Mouse (Mus musculus): Measurements from ENCODE around the gene Foxb1. TPM values are rescaled to one million over a fixed set of nuclear protein-coding genes. Genes with fewer than 3 reads are reported as not detected.
A peak's percentile ranks its signal among the peaks of the same experiment; 100 is the strongest.

Gene Foxb1
- polyA plus RNA-seq, 1 experiment from 2014 or later, result not detected

DNA sequence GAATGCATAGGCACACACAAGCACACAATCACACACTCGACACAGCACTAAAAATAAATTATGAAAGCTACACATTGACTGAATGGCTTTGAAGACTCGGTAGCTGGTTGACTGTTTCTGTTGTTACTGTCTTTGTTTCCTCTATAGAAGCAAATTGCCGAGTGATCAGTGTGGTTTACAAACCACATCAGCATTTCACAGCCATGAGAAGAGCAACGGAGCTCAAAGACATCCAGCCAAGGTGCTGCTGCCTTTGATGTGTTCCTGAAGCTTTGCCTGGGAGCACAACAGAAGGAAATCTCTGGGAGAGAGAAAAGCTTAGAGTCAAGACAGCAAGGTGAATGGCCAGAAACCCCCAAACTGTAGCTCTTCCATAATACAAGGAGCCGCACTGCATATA, 32.0 kb downstream of the Foxb1 start:
- H3K4me1 ChIP-seq (ENCODE audit: control insufficient read depth, insufficient read depth, low read length), result no peaks in the 10 kb centered on the region

DNA sequence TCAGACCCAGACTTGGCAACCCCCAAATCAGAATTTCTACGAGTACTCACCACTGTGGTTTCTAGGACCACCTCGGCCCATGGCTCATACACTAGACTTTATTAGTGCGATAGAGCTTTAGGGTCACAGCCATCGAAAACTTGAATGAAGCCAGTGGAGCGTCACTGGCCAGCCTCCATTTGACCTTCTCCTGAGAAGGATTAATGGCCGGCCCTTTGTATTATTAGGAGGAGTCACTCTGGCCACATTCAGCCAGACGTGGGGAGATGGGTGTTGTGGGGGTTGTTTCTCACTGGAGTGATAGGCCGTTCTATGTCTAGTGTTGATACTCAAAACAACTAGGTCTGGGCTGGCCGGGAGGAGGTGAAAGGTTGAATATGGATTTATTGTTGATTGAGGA, 42.3 kb downstream of the Foxb1 start:
- Histone ChIP-seq H3K4me1 (ENCODE audit: control insufficient read depth, insufficient read depth, low read length) (peaks cover 4% of the 10 kb centered on the region; the same call in 1 of the 2 replicates), H3K4me2 (ENCODE audit: low read depth, low read length) (no peak overlapping the region), H3K27ac (replicated peaks; ENCODE audit: low read depth, low read length) (no peak overlapping the region), H3K36me3 (ENCODE audit: control insufficient read depth, insufficient read depth, low read length) (no peaks in the 10 kb centered on the region), H3K9ac (ENCODE audit: low read depth, low read length) (no peak overlapping the region), H3K9me3 (ENCODE audit: control insufficient read depth, low read length) (no peaks in the 10 kb centered on the region), H3K4me3 (ENCODE audit: low read depth, low read length) (no peak overlapping the region), H3K27me3 (replicated peaks; ENCODE audit: control insufficient read depth, insufficient read depth, low read length) (no peaks in the 10 kb centered on the region; the same call in 1 of the 2 replicates)
- DNase-seq (ENCODE audit: low spot score), result no peak
- WGBS, result 89% methylated on average over 9 of the region's 9 CpGs
- no peak for ATAC-seq (ENCODE audit: low read depth)

More for the DNA sequence above, 32.0 kb downstream of the Foxb1 start:
- Histone ChIP-seq H3K4me3 (ENCODE audit: low read depth, low read length) (no peak overlapping the region), H3K27me3 (replicated peaks; ENCODE audit: control insufficient read depth, insufficient read depth, low read length) (no peaks in the 10 kb centered on the region), H3K36me3 (ENCODE audit: control insufficient read depth, insufficient read depth, low read length) (no peaks in the 10 kb centered on the region), H3K9ac (ENCODE audit: low read depth, low read length) (no peak overlapping the region), H3K9me3 (ENCODE audit: control insufficient read depth, low read length) (peaks cover 7% of the 10 kb centered on the region; the same call in 1 of the 2 replicates), H3K4me2 (ENCODE audit: low read depth, low read length) (no peak overlapping the region), H3K27ac (replicated peaks; ENCODE audit: low read depth, low read length) (no peak overlapping the region)
- no peak for ATAC-seq (ENCODE audit: low read depth)
- DNase-seq (ENCODE audit: low spot score), result no peak
- 64% methylated on average over 5 of the region's 5 CpGs for WGBS

DNA sequence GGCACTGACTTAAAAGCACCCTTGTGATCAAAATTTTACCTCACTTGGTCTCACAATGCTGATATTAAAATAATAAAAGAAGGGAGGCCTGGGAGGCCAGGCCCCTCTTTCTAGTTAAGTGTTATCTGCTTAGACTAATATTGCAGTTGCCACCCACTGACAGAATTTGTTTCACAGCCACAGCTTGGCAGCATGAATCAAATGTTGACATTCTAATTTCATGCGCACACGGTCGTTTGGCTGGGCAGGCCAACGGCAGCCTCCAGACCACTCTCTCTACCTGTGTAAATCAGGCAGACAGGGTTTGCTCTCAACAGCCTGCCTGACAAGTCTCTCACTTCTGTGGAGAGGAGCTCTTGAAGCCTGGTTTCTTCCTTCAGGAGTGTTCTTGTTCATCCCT, 44.4 kb downstream of the Foxb1 start:
- DNase-seq (ENCODE audit: low spot score), result no peak
- 32% methylated on average over 4 of the region's 4 CpGs for WGBS
- Histone ChIP-seq H3K4me2 (ENCODE audit: low read depth, low read length) (no peak overlapping the region), H3K4me1 (ENCODE audit: control insufficient read depth, insufficient read depth, low read length) (peaks cover 8% of the 10 kb centered on the region; the same call in 1 of the 2 replicates), H3K27me3 (replicated peaks; ENCODE audit: control insufficient read depth, insufficient read depth, low read length) (no peaks in the 10 kb centered on the region; the same call in 1 of the 2 replicates), H3K36me3 (ENCODE audit: control insufficient read depth, insufficient read depth, low read length) (no peaks in the 10 kb centered on the region), H3K27ac (replicated peaks; ENCODE audit: low read depth, low read length) (no peak overlapping the region), H3K4me3 (ENCODE audit: low read depth, low read length) (no peak overlapping the region), H3K9me3 (ENCODE audit: control insufficient read depth, low read length) (no peaks in the 10 kb centered on the region), H3K9ac (ENCODE audit: low read depth, low read length) (no peak overlapping the region)
- no peak for ATAC-seq (ENCODE audit: low read depth)

DNA sequence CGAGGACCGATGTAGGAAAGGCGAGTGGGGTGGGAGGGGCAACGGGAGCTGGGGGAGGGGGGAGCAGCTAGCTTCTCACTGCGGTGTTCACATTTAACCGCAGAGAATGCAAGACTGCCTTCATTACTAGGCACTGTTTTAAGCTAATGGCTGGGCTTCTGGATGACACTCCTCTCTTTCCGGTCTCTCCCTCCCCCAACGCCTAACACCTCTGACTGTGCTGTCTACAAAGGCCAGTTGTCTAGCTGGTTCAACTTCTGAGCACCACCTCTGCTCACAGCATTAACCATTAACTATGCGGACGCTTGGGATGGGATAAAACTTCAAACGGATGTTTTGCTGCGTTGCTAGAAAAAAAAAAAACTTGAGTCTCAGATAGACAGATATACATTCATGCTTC, 45.3 kb downstream of the Foxb1 start:
- DNase-seq (ENCODE audit: low spot score), result no peak
- 20% methylated on average over 12 of the region's 12 CpGs for WGBS
- H3K9ac ChIP-seq (ENCODE audit: low read depth, low read length), result no peak overlapping the region
- H3K27me3 ChIP-seq (replicated peaks; ENCODE audit: control insufficient read depth, insufficient read depth, low read length), result no peaks in the 10 kb centered on the region; the same call in 1 of the 2 replicates
- no peak for ATAC-seq (ENCODE audit: low read depth)
- peaks cover 8% of the 10 kb centered on the region; the same call in 1 of the 2 replicates for H3K4me1 ChIP-seq (ENCODE audit: control insufficient read depth, insufficient read depth, low read length)
- H3K9me3 ChIP-seq (ENCODE audit: control insufficient read depth, low read length), result no peaks in the 10 kb centered on the region
- H3K4me2 ChIP-seq (ENCODE audit: low read depth, low read length), result no peak overlapping the region
- H3K36me3 ChIP-seq (ENCODE audit: control insufficient read depth, insufficient read depth, low read length), result no peaks in the 10 kb centered on the region
- no peak overlapping the region for H3K4me3 ChIP-seq (ENCODE audit: low read depth, low read length)
- H3K27ac ChIP-seq (replicated peaks; ENCODE audit: low read depth, low read length), result no peak overlapping the region

DNA sequence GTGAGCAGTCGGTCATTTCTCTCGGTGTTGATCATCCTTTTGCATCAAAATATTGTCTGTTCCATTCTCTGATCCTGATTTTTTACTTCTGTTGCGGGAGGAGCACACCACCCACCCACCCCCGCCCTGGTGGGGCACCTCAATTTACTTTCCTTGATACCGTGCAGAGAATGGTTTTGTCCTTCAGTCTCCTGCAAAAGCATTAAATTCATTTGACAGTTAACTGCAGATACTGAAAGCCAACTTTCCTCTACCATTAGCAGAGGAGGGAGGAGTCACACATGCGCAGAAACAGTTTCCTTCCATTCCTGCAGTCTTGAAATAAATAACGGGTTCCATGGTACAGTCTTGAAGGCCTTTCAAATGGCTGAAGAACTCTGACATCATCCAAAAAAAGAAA, 46.4 kb downstream of the Foxb1 start:
- no peak overlapping the region for H3K9ac ChIP-seq (ENCODE audit: low read depth, low read length)
- H3K4me3 ChIP-seq (ENCODE audit: low read depth, low read length), result no peak overlapping the region
- H3K36me3 ChIP-seq (ENCODE audit: control insufficient read depth, insufficient read depth, low read length), result no peaks in the 10 kb centered on the region
- 62% methylated on average over 7 of the region's 7 CpGs for WGBS
- ATAC-seq (ENCODE audit: low read depth), result no peak
- no peak overlapping the region for H3K27ac ChIP-seq (replicated peaks; ENCODE audit: low read depth, low read length)
- H3K9me3 ChIP-seq (ENCODE audit: control insufficient read depth, low read length), result no peaks in the 10 kb centered on the region
- H3K4me2 ChIP-seq (ENCODE audit: low read depth, low read length), result no peak overlapping the region
- no peak for DNase-seq (ENCODE audit: low spot score)
- peaks cover 8% of the 10 kb centered on the region; the same call in 1 of the 2 replicates for H3K4me1 ChIP-seq (ENCODE audit: control insufficient read depth, insufficient read depth, low read length)
- H3K27me3 ChIP-seq (replicated peaks; ENCODE audit: control insufficient read depth, insufficient read depth, low read length), result no peaks in the 10 kb centered on the region; the same call in 1 of the 2 replicates

DNA sequence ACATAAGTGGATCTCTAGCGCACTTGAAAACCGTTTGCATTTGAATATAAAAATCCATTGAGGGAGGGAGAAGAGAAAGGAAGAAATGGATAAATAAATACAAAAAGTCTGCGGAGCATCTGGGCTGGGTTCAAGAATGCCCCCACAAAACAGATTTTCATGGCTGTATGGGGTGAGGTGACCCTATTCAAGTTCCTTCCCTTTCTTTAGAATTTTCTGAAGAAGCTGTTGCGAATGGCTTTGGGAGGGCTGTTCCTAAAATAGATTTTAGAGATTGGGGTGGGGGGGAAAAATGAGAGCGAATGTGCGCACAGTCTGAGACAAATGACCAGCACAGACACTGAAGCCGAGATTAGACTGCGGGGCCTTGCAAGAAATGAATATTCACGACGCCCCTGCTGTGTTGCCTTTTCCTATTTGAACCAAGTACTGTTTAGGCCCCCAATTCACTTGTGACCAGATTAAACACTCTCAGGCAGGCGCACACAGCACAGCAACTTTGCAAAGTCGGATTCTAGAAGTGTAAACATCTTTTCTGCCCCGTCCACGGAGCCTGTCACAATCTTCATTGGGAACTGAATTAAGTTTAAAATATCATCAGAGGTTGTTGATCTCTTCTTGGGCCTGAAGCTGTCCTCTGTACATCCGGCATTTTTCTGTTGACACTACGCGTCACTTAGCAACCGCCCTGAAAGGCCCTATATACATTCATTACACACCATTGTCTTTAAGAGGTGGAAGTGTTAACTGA, 47.0 kb downstream of the Foxb1 start:
- Histone ChIP-seq H3K27me3 (replicated peaks; ENCODE audit: control insufficient read depth, insufficient read depth, low read length) (no peaks in the 10 kb centered on the region; the same call in 1 of the 2 replicates), H3K4me1 (ENCODE audit: control insufficient read depth, insufficient read depth, low read length) (peaks cover 8% of the 10 kb centered on the region; the same call in 1 of the 2 replicates), H3K27ac (replicated peaks; ENCODE audit: low read depth, low read length) (0 out of 2 replicates have a peak overlapping the region, but pooled peaks have one; percentile 28), H3K9me3 (ENCODE audit: control insufficient read depth, low read length) (no peaks in the 10 kb centered on the region), H3K9ac (ENCODE audit: low read depth, low read length) (no peak overlapping the region), H3K4me3 (ENCODE audit: low read depth, low read length) (no peak overlapping the region), H3K4me2 (ENCODE audit: low read depth, low read length) (no peak overlapping the region), H3K36me3 (ENCODE audit: control insufficient read depth, insufficient read depth, low read length) (no peaks in the 10 kb centered on the region)
- no peak for ATAC-seq (ENCODE audit: low read depth)
- 42% methylated on average over 18 of the region's 18 CpGs for WGBS
- DNase-seq (ENCODE audit: low spot score), result no peak

DNA sequence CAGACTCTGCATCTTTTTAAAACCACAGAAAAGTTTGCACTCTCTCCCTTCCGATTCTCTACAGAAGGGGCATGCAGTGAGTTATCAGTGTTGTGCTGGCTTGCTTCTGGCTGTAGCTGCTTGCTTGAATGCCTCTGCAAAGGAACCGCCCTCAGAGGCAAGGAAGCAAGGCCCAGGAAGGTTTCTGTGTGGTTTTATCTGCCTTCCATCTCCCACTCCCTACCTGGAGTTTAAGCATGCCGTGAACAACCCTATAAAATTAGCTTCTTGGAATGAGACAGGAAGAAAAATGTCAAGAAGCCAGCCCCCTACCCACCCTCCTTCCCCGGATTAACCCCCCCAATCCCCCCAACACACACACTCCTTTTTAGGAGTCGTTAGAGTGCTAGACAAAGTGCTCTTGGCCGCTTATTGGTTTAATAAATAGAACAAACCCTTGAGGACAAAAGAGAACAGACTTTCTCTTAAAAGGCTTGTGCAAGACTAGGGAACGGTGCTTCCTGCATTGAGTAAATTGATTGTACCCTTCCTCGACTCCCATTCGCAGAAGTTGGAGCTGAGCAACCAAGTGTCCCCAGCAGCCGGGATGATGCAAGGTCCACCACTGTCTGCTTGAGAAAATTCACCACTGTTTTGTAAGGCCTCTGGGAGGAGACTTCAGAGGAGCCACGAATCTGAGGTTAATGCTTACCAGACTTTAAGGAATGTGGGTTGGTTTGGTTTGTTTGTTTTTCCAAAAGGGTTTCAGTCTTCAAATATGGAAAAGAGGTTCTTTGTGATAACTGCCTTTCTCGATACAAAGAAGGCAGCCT, 47.8 kb downstream of the Foxb1 start:
- ATAC-seq (ENCODE audit: low read depth), result no peak
- 22% methylated on average over 12 of the region's 12 CpGs for WGBS
- H3K27ac ChIP-seq (replicated peaks; ENCODE audit: low read depth, low read length), result 0 out of 2 replicates have a peak overlapping the region, but pooled peaks have one; percentile 28

More for the DNA sequence above, 47.8 kb downstream of the Foxb1 start:
- H3K9me3 ChIP-seq (ENCODE audit: control insufficient read depth, low read length), result no peaks in the 10 kb centered on the region
- H3K4me1 ChIP-seq (ENCODE audit: control insufficient read depth, insufficient read depth, low read length), result peaks cover 8% of the 10 kb centered on the region; the same call in 1 of the 2 replicates
- H3K9ac ChIP-seq (ENCODE audit: low read depth, low read length), result no peak overlapping the region
- H3K27me3 ChIP-seq (replicated peaks; ENCODE audit: control insufficient read depth, insufficient read depth, low read length), result no peaks in the 10 kb centered on the region; the same call in 1 of the 2 replicates
- DNase-seq (ENCODE audit: low spot score), result peak; percentile 33
- H3K4me3 ChIP-seq (ENCODE audit: low read depth, low read length), result no peak overlapping the region
- H3K4me2 ChIP-seq (ENCODE audit: low read depth, low read length), result no peak overlapping the region
- no peaks in the 10 kb centered on the region for H3K36me3 ChIP-seq (ENCODE audit: control insufficient read depth, insufficient read depth, low read length)
